ENCODE assay signal across 8 mouse cellular contexts in the genomic region with DNA sequence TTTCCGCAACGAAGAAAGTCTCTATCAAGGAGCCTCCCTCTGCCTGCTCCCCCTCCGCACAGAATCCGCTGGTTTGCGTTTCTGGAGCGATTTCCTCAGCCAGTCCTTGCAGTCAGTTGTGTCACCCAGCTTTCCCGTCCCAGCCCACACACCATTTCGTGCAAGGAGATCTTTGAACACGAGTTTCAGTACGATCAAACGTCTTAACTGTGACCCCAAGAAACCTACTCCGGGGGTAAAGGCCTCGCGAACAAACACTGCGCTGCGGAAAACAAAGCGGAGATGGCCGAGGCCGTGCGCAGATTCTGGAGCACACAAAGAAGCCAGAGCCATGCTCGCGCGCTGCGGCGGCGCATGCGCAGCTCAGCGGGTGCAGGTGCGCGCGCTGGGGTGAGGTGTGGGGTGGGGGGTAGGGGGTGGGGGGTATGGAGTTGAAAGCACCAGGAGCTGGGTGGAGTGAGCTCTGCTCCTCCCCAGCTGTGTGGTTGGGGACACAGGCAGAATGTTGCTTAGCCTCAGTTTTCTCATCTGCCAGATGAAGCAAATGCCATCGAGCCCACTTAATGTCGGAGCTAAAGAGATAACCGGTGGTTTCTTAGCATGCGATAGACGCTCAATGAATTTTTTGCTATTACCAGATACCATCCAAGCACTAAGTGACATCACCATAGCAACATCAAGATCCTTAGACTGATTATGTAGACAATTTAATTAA. TPM values are rescaled to one million over a fixed set of nuclear protein-coding genes. Genes with fewer than 3 reads are reported as not detected.
A peak's percentile ranks its signal among the peaks of the same experiment; 100 is the strongest.
DNase-seq lines count a peak whose midpoint lies in the region; ATAC-seq lines count a peak whose summit lies in the region.

No protein-coding gene starts in this region.

- peak overlapping the region; percentile 45 for H3K4me2 ChIP-seq in embryonic facial prominence, embryonic 11.5 days (ENCODE audit: low read depth, low read length)
- peak overlapping the region; percentile 82 for H3K4me2 ChIP-seq in heart, embryonic 12.5 days
- peak overlapping the region; percentile 73 for H3K4me2 ChIP-seq in liver, embryonic 11.5 days
- H3K4me2 ChIP-seq in neural tube, embryonic 14.5 days (ENCODE audit: low read depth, low read length), result peak overlapping the region; percentile 43

- DNase-seq in 3T3-L1 (ENCODE audit: low read depth, low spot score), result peak; percentile 50
- DNase-seq in adrenal gland, postnatal 25 days, result peak; percentile 45
- peak; percentile 86 for DNase-seq in embryonic facial prominence, embryonic 11.5 days (ENCODE audit: low spot score)
- peak; percentile 58 for DNase-seq in kidney, postnatal 10 days
- peak; percentile 78 for DNase-seq in liver, embryonic 11.5 days (ENCODE audit: low spot score)
- DNase-seq in thymus, postnatal 10 days (ENCODE audit: low spot score in 2 of 2), result peak; percentile 69 to 78

- ATAC-seq in embryonic facial prominence, embryonic 11.5 days (replicated peaks; ENCODE audit: insufficient number of reproducible peaks, low FRiP score, low TSS enrichment, low read depth), result peak; percentile 50; the same call in 1 of the 2 replicates
- ATAC-seq in heart, embryonic 12.5 days (ENCODE audit: insufficient number of reproducible peaks, low FRiP score), result peak; percentile 58
- peak; percentile 60; the same call in 1 of the 2 replicates for ATAC-seq in liver, embryonic 11.5 days (replicated peaks; ENCODE audit: low FRiP score)
- peak; percentile 78 for ATAC-seq in neural tube, embryonic 14.5 days (ENCODE audit: low read depth)

- no peaks in the 10 kb centered on the region for H3K36me3 ChIP-seq in embryonic facial prominence, embryonic 11.5 days (replicated peaks; ENCODE audit: control insufficient read depth, insufficient read depth, low read depth, low read length)
- no peaks in the 10 kb centered on the region for H3K36me3 ChIP-seq in heart, embryonic 12.5 days
- no peaks in the 10 kb centered on the region for H3K36me3 ChIP-seq in liver, embryonic 11.5 days (ENCODE audit: control insufficient read depth, insufficient read depth, low read length)
- no peaks in the 10 kb centered on the region for H3K36me3 ChIP-seq in neural tube, embryonic 14.5 days (ENCODE audit: control insufficient read depth, insufficient read depth, low read length)

- H3K4me1 ChIP-seq in embryonic facial prominence, embryonic 11.5 days (ENCODE audit: control insufficient read depth, insufficient read depth, low read length), result no peaks in the 10 kb centered on the region
- H3K4me1 ChIP-seq in heart, embryonic 12.5 days (replicated peaks), result peaks cover 8% of the 10 kb centered on the region
- no peaks in the 10 kb centered on the region; the same call in 1 of the 2 replicates for H3K4me1 ChIP-seq in liver, embryonic 11.5 days (replicated peaks; ENCODE audit: control insufficient read depth, insufficient read depth, low read length)
- H3K4me1 ChIP-seq in neural tube, embryonic 14.5 days (ENCODE audit: control insufficient read depth, insufficient read depth, low read length), result peaks cover 6% of the 10 kb centered on the region; the same call in 1 of the 2 replicates

- H3K27ac ChIP-seq in embryonic facial prominence, embryonic 11.5 days (replicated peaks; ENCODE audit: low read depth, low read length), result peak overlapping the region; percentile 31
- peak overlapping the region; percentile 78 for H3K27ac ChIP-seq in heart, embryonic 12.5 days (ENCODE audit: poor library complexity, severe bottlenecking)
- H3K27ac ChIP-seq in liver, embryonic 11.5 days (ENCODE audit: low read depth, low read length), result no peak overlapping the region; the same call in 1 of the 2 replicates
- peak overlapping the region; percentile 93 for H3K27ac ChIP-seq in neural tube, embryonic 14.5 days (ENCODE audit: low read depth, low read length)

- no peaks in the 10 kb centered on the region for H3K9me3 ChIP-seq in embryonic facial prominence, embryonic 11.5 days (replicated peaks; ENCODE audit: control insufficient read depth, low read length)
- no peaks in the 10 kb centered on the region for H3K9me3 ChIP-seq in heart, embryonic 12.5 days (replicated peaks)
- H3K9me3 ChIP-seq in liver, embryonic 11.5 days (ENCODE audit: control insufficient read depth, low read length), result no peaks in the 10 kb centered on the region
- no peaks in the 10 kb centered on the region for H3K9me3 ChIP-seq in neural tube, embryonic 14.5 days (ENCODE audit: control insufficient read depth, low read length)

- peak overlapping the region; percentile 73 for H3K9ac ChIP-seq in embryonic facial prominence, embryonic 11.5 days (replicated peaks; ENCODE audit: low read length)
- H3K9ac ChIP-seq in heart, embryonic 12.5 days, result peak overlapping the region; percentile 76
- peak overlapping the region; percentile 48 for H3K9ac ChIP-seq in liver, embryonic 11.5 days (ENCODE audit: low read depth, low read length)
- H3K9ac ChIP-seq in neural tube, embryonic 14.5 days (replicated peaks; ENCODE audit: low read depth, low read length), result peak overlapping the region; percentile 69

- 7% methylated on average over 36 of the region's 36 CpGs for WGBS in embryonic facial prominence, embryonic 11.5 days
- 4% methylated on average over 36 of the region's 36 CpGs for WGBS in heart, embryonic 12.5 days
- 5% methylated on average over 36 of the region's 36 CpGs for WGBS in liver, embryonic 11.5 days
- 3% methylated on average over 36 of the region's 36 CpGs for WGBS in neural tube, embryonic 14.5 days

- H3K4me3 ChIP-seq in embryonic facial prominence, embryonic 11.5 days (ENCODE audit: low read depth, low read length), result peak overlapping the region; percentile 26
- peak overlapping the region; percentile 46 for H3K4me3 ChIP-seq in heart, embryonic 12.5 days
- peak overlapping the region; percentile 32 for H3K4me3 ChIP-seq in liver, embryonic 11.5 days (ENCODE audit: low read depth, low read length)
- peak overlapping the region; percentile 24 for H3K4me3 ChIP-seq in neural tube, embryonic 14.5 days (ENCODE audit: low read depth, low read length)

- H3K27me3 ChIP-seq in embryonic facial prominence, embryonic 11.5 days (ENCODE audit: control insufficient read depth, insufficient read depth, low read length), result no peaks in the 10 kb centered on the region
- no peaks in the 10 kb centered on the region for H3K27me3 ChIP-seq in heart, embryonic 12.5 days (replicated peaks)
- no peaks in the 10 kb centered on the region for H3K27me3 ChIP-seq in liver, embryonic 11.5 days (replicated peaks; ENCODE audit: control insufficient read depth, insufficient read depth, low read length)
- H3K27me3 ChIP-seq in neural tube, embryonic 14.5 days (ENCODE audit: control insufficient read depth, insufficient read depth, low read length), result no peaks in the 10 kb centered on the region

RNA-seq across cellular contexts. Expression of a gene that starts 52.8 kb away (rescaled TPM):
- total RNA-seq in adrenal gland, postnatal 25 days (2021), result 0.48 TPM in 1 of 2 replicates, not detected in the other
- 1.5 and 1.6 TPM in 2 replicates for polyA plus RNA-seq in embryonic facial prominence, embryonic 11.5 days (2014; fragmentation: Nextera tagmentation; extraction: Ambion mirVana)
- polyA plus RNA-seq in heart, embryonic 12.5 days (2016; fragmentation: Nextera tagmentation; extraction: Ambion mirVana), result 5.3 and 5.4 TPM in 2 replicates
- polyA plus RNA-seq in liver, embryonic 11.5 days (2014; fragmentation: Nextera tagmentation; extraction: Ambion mirVana), result 0.36 and 0.99 TPM in 2 replicates
- 4.2 and 4.6 TPM in 2 replicates for polyA plus RNA-seq in neural tube, embryonic 14.5 days (2014; fragmentation: Nextera tagmentation; extraction: Ambion mirVana)
